Mouse (Mus musculus) heart, postnatal 0 days (tissue): ENCODE measurements around the gene Rbpjl. TPM values are rescaled to one million over a fixed set of nuclear protein-coding genes. Genes with fewer than 3 reads are reported as not detected.
A peak's percentile ranks its signal among the peaks of the same experiment; 100 is the strongest.

Source experiments
- ATAC-seq: fragments of 200-750 bp; cut with Nextera tagmentation; 2 replicates; pipeline ENCODE4 v1.8.0; 2017; ENCODE audit warnings: low read depth, moderate number of reproducible peaks, moderate library complexity; ENCODE audit not compliant: insufficient read depth
- DNase-seq: peaks from one replicate; pipeline ENCODE4 v3.0.0-alpha.2; 2016; ENCODE audit warnings: low spot score
- H3K27ac ChIP-seq: fragments of 300-500 bp; sonication (generic); 2 replicates; pipeline ENCODE4 v1.5.1; 2014; ENCODE audit warnings: low read depth, mild to moderate bottlenecking
- H3K27me3 ChIP-seq: fragments of 300-500 bp; sonication (generic); 2 replicates; pipeline ENCODE4 v1.6.1; 2014; ENCODE audit warnings: low read length, mixed read lengths; ENCODE audit not compliant: control insufficient read depth, insufficient read depth
- H3K36me3 ChIP-seq: fragments of 300-500 bp; sonication (generic); replicated peaks from 2 replicates; pipeline ENCODE4 v1.6.1; 2014; ENCODE audit warnings: low read length, mixed read lengths; ENCODE audit not compliant: control insufficient read depth, insufficient read depth
- H3K4me1 ChIP-seq: fragments of 300-500 bp; sonication (generic); 2 replicates; pipeline ENCODE4 v1.6.1; 2014; ENCODE audit warnings: antibody characterized with exemption; ENCODE audit not compliant: control insufficient read depth, insufficient read depth
- H3K4me2 ChIP-seq: fragments of 300-500 bp; sonication (generic); 2 replicates; pipeline ENCODE4 v1.6.1; 2014; ENCODE audit warnings: low read depth, mild to moderate bottlenecking, low read length, moderate library complexity
- H3K4me3 ChIP-seq: fragments of 300-500 bp; sonication (generic); 2 replicates; pipeline ENCODE4 v1.5.1; 2014; ENCODE audit warnings: low read depth, low read length
- H3K9ac ChIP-seq: fragments of 300-500 bp; sonication (generic); replicated peaks from 2 replicates; pipeline ENCODE4 v1.6.1; 2014; ENCODE audit warnings: low read depth, low read length, mixed read lengths
- H3K9me3 ChIP-seq: fragments of 300-500 bp; sonication (generic); replicated peaks from 2 replicates; pipeline ENCODE4 v1.6.1; 2016; ENCODE audit warnings: low read length; ENCODE audit not compliant: control insufficient read depth
- CTCF ChIP-seq: IDR thresholded peaks from 2 replicates; pipeline ENCODE4 v1.5.1; 2016; ENCODE audit warnings: antibody characterized with exemption, control low read depth, low read depth
- EP300 ChIP-seq: IDR thresholded peaks from 2 replicates; pipeline ENCODE4 v1.6.1; 2016; ENCODE audit warnings: antibody characterized with exemption, low read depth
- WGBS: fragments of 180-500 bp; shearing (Covaris S2); extraction: QIAGEN DNeasy Blood & Tissue Kit; methylation state at CpG from one replicate; pipeline ENCODE4 v1.1.7; 2014; 5-methylcytosine and 5-hydroxymethylcytosine counted together
- polyA plus RNA-seq: library from polyadenylated mRNA; unstranded; fragments of >200 nt; fragmentation: Nextera tagmentation; extraction: Ambion mirVana; gene quantifications from 2 replicates; pipeline ENCODE4 v1.2.1, GENCODE M21; 2015
- total RNA-seq: library from RNA; depleted of rRNA; stranded (reverse); fragments of >200 nt; gene quantifications from 2 replicates; pipeline ENCODE4 v1.2.3, GENCODE M21; 2014; ENCODE audit warnings: low replicate concordance

Rbpjl gene
- total and polyA plus RNA-seq, 2 experiments from 2014 or later, result 0.05 TPM; not detected in 1

DNA sequence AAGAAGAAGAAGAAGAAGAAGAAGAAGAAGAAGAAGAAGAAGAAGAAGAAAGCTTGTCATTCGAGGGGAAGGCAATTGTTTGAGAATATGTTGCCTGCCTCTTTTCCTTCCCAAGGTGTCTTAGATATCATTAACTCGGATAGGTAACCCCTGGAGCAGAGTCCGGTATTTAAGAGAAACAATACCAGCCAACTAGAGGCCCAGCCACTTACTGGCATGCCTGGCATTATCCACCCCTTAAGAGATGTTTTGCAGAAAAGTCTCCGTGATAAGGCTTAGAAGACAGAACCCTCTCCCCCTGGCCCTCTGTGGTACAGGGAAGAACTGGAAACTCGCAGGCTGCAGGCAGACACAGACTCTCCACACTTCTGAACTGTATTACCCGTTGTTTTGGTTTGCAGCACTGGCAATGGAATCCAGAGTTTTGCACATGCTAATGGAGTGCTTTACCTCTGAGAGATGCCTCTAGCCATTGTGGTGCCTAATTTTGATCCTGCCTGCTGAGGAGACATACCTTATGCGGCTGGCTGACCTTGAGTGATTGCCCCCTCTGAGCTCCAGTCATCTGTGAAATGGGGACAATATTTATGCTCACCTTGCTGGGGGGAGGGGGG is 51.1 kb downstream of the Rbpjl start:
- Histone ChIP-seq H3K4me2 (no peak overlapping the region), H3K4me3 (no peak overlapping the region), H3K9me3 (no peaks in the 10 kb centered on the region), H3K27me3 (0 out of 2 replicates have a peak, but pooled peaks cover 4% of the 10 kb centered on the region), H3K9ac (no peak overlapping the region), H3K36me3 (no peaks in the 10 kb centered on the region), H3K27ac (no peak overlapping the region), H3K4me1 (peaks cover 43% of the 10 kb centered on the region)
- no peak for ATAC-seq
- WGBS, result 60% methylated on average over 7 of the region's 7 CpGs
- TF ChIP-seq CTCF (no peak), EP300 (no peak)
- DNase-seq, result no peak

DNA sequence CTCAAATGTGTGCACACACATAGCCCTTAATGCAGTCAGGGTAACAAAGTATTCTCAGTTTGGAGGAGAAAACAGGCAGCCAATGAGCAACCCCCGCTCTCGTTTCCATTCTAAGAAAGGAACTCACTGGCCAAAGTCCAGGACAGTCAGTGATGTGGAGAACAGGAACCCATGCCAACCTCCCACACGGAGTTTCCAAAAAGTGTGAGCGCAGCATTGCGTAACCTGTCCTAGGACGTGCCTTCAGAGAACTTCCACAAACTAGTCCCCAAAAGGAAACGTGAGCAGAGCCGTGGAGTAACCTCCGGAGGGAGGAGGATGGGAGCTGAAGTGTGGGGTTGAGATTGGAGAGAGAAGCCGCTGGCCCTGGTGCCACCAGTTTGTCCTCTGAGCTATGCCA is 51.9 kb downstream of the Rbpjl start:
- H3K4me3 ChIP-seq, result no peak overlapping the region
- H3K4me2 ChIP-seq, result 0 out of 2 replicates have a peak overlapping the region, but pooled peaks have one; percentile 10
- H3K4me1 ChIP-seq, result peaks cover 39% of the 10 kb centered on the region
- TF ChIP-seq CTCF (no peak), EP300 (no peak)
- H3K36me3 ChIP-seq, result no peaks in the 10 kb centered on the region
- no peak overlapping the region for H3K9ac ChIP-seq
- no peaks in the 10 kb centered on the region for H3K9me3 ChIP-seq
- WGBS, result 15% methylated on average over 10 of the region's 10 CpGs
- H3K27me3 ChIP-seq, result no peaks in the 10 kb centered on the region
- ATAC-seq, result peak; percentile 39; the same call in 1 of the 2 replicates
- DNase-seq, result peak; percentile 72
- peak overlapping the region; percentile 65 for H3K27ac ChIP-seq

DNA sequence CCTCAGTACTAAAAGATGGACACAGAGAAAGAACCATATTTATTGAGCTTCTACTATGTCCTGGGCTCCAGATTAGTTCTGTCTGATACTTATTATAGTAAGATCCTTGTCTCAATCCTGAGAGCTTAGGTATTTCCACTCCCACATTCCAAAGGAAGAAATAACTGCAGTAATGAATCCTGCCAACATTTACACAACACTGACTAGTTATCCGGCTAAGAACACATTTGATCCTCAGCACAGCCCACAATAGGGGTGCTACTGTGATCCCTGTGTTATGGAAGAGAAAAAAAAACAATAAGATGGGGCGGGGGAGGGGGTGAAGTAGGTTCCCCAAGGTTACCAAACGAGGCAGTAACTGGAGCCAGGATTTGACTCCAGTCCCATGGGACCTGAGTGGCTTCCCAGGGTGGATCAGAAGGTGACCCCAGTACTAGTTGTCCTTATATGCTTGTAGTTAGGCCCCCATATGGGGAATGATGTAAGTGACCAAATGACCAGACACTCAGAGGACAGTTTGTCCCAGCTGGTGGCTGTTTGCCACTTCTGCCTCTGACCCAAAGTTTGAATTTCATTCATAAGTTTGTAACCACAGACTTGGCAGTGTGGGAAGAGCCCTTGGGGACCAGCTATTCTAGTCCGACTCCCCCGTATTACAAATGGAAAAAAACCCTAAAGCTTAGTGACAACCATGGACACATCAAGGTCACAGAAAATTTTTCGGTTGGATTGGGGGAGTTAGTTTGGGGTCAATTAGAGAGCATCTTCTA is 52.7 kb downstream of the Rbpjl start:
- TF ChIP-seq EP300 (0 out of 2 replicates have a peak, but pooled peaks have one; percentile 60), CTCF (no peak)
- no peak overlapping the region for H3K9ac ChIP-seq
- WGBS, result 61% methylated on average over 6 of the region's 6 CpGs
- H3K4me2 ChIP-seq, result no peak overlapping the region
- peaks cover 39% of the 10 kb centered on the region for H3K4me1 ChIP-seq
- peak overlapping the region; percentile 65 for H3K27ac ChIP-seq
- no peaks in the 10 kb centered on the region for H3K36me3 ChIP-seq
- no peaks in the 10 kb centered on the region for H3K9me3 ChIP-seq
- no peaks in the 10 kb centered on the region for H3K27me3 ChIP-seq
- DNase-seq, result peak; percentile 31
- no peak overlapping the region for H3K4me3 ChIP-seq
- no peak for ATAC-seq

DNA sequence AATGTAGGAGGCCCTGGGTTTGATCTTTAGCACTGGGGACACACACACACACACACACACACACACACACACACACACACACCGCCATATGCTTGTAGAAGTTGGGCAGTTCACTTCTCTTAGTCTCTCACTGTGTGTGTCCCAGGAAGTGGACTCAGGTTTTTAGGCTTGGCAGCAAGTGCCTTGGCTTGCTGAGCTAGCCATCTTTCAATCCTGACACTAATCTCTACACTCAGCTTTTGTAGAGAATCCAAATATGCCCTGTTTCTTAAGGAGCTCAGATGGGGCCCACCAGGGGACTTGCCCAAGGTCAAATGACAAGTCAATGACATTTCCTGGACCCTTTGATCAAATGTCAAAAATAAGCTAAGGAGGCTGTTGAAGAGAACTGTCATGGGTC is 53.5 kb downstream of the Rbpjl start:
- H3K4me2 ChIP-seq, result no peak overlapping the region
- H3K4me1 ChIP-seq, result peaks cover 40% of the 10 kb centered on the region
- H3K27me3 ChIP-seq, result no peaks in the 10 kb centered on the region
- TF ChIP-seq EP300, result no peak
- no peak overlapping the region for H3K4me3 ChIP-seq
- no peaks in the 10 kb centered on the region for H3K36me3 ChIP-seq
- H3K9me3 ChIP-seq, result no peaks in the 10 kb centered on the region
- WGBS, result 78% methylated on average over 1 of the region's 1 CpGs
- DNase-seq (no peak), ATAC-seq (no peak)
- H3K9ac ChIP-seq, result no peak overlapping the region
- H3K27ac ChIP-seq, result peak overlapping the region; percentile 30; the same call in 1 of the 2 replicates

DNA sequence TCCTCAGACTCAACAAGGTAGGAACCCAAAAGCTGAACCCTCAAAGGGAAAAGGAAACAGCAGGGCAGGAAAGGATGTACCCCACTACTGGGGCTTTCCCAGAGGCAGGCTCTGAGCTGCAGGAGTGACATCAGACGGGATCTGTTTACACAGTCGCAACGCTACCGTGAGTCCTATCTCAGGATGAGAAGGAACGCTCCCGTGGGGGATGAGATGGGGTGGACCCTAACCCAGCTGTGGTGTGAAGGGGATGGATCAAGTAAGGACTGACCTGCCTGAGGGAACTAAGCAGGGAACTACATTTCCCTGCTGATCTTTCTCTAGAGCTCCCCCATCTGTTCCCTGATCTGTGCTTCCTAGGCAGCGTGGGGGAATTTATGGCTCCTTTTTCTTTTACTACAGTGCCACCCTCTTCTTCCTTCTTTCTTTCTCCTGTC is 53.9 kb downstream of the Rbpjl start, which contains the start of gene Sys1:
Gene Sys1, plus strand, starts transcription at position 101 of the 437 bp plus-strand sequence.
- Histone ChIP-seq H3K9me3 (no peaks in the 10 kb centered on the region), H3K4me3 (no peak within 1 kb of the TSS), H3K27ac (peak within 1 kb of the TSS; percentile 34), H3K36me3 (no peaks in the 10 kb centered on the region), H3K4me1 (peaks cover 45% of the 10 kb centered on the region), H3K27me3 (no peaks in the 10 kb centered on the region), H3K9ac (no peak within 1 kb of the TSS), H3K4me2 (peak within 1 kb of the TSS; percentile 28; the same call in 1 of the 2 replicates)
- TF ChIP-seq CTCF, result peak; percentile 16
- no peak for TF ChIP-seq EP300
- 11% methylated on average over 7 of the region's 7 CpGs for WGBS
- ATAC-seq, result no peak
- DNase-seq, result no peak
